Mouse (Mus musculus) lung, postnatal 25 days (tissue): Measurements from ENCODE around the gene Olfr1459.

ENCODE experiments used
- DNase-seq: peaks from one replicate; pipeline ENCODE4 v3.0.0; 2022; ENCODE audit warnings: low spot score

The Olfr1459 gene

GRCm38 (mm10) chr19:13149449-13149848, at the start of gene Olfr1459:
Gene Olfr1459, minus strand, starts transcription at chr19:13149549.
- no peak for DNase-seq

- DNase-seq: no peak
These were observed 36.1 kb upstream of the Olfr1459 start, which contains the start of gene Olfr1462 for GRCm38 (mm10) chr19:13185434-13185833. Gene Olfr1462, plus strand, starts transcription at chr19:13185734.

GRCm38 (mm10) chr19:13162700-13163099, 13.4 kb upstream of the Olfr1459 start, which contains the start of gene Olfr1461:
Gene Olfr1461, plus strand, starts transcription at chr19:13163000.
- DNase-seq: no peak

GRCm38 (mm10) chr19:13106675-13107074, 42.7 kb downstream of the Olfr1459 start, which contains the start of gene Olfr1458:
Gene Olfr1458, minus strand, starts transcription at chr19:13106775.
- no peak for DNase-seq

- DNase-seq: no peak
These were observed 51.6 kb downstream of the Olfr1459 start, which contains the start of gene Olfr1457 for GRCm38 (mm10) chr19:13097791-13098190. Gene Olfr1457, minus strand, starts transcription at chr19:13097891.

- no peak for DNase-seq
These were observed 55.4 kb downstream of the Olfr1459 start for GRCm38 (mm10) chr19:13093908-13094307.
